Mouse (Mus musculus) layer of hippocampus, adult 2 months (tissue): ENCODE results near the gene Krtap28-13. TPM values are rescaled to one million over a fixed set of nuclear protein-coding genes. Genes with fewer than 3 reads are reported as not detected.

Experiments used
- DNase-seq, 2 experiments: peaks; one replicate each; pipeline ENCODE4 v3.0.0; 2022; ENCODE audit warnings: low spot score in 2 of 2
- H3K27ac ChIP-seq: fragments of 200-600 bp; 2 replicates; pipeline ENCODE4 v1.8.1; 2022
- H3K4me3 ChIP-seq: fragments of 200-600 bp; 2 replicates; pipeline ENCODE4 v1.8.1; 2022; ENCODE audit warnings: mild to moderate bottlenecking
- CTCF ChIP-seq: fragments of 200-600 bp; conservative IDR thresholded peaks from 2 replicates; pipeline ENCODE4 v1.8.1; 2022; ENCODE audit warnings: antibody characterized with exemption, mild to moderate bottlenecking, moderate library complexity
- total RNA-seq, 2 experiments: library from RNA; stranded (reverse); gene quantifications; 2 replicates each; pipeline ENCODE4 v1.2.3; 2021

The Krtap28-13 gene
- total RNA-seq, 2 experiments from 2014 or later: not detected

DNA sequence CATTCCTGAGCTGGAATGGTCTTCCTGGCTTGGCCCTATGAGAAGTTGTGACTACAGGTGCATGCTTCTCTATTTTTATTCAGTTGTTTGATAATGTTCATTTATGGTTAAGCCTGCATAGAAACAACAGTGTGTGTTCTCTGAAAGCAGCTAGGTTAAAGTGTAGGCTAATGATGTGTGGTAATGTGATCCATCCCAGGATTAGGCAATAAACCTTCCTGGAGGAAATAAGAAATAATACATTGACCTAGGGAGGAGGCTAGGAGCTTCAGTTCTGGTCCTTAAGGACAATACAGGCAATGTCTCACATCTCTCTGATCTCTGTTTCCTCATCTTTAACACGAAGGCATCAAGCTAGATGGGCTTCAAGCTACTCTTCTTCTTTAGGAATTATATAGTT lies 44.7 kb downstream of the Krtap28-13 start:
- Histone ChIP-seq H3K27ac (no peak overlapping the region), H3K4me3 (no peak overlapping the region)
- no peak for DNase-seq
- no peak for TF ChIP-seq CTCF

GRCm38 (mm10) chr1:83107410-83107978 lies 46.8 kb downstream of the Krtap28-13 start:
- DNase-seq: no peak
- no peak overlapping the region for H3K4me3 ChIP-seq
- H3K27ac ChIP-seq: no peak overlapping the region
- TF ChIP-seq CTCF: no peak

- no peak for TF ChIP-seq CTCF
- H3K4me3 ChIP-seq: no peak overlapping the region
- no peak for DNase-seq
- no peak overlapping the region for H3K27ac ChIP-seq
These were observed 50.3 kb downstream of the Krtap28-13 start for GRCm38 (mm10) chr1:83110992-83111391.

Other genes with a start within 250 kb of the Krtap28-13 start
- gene Agfg1, start 221.4 kb upstream of the Krtap28-13 start, total RNA-seq: 10 to 100 TPM; 68.9 TPM
- gene A030005L19Rik, start 147.6 kb upstream of the Krtap28-13 start, total RNA-seq: 1 to 10 TPM in 1 of 2 experiments, under 1 TPM in 1; 0.47 to 1.3 TPM
- not detected for gene A030014E15Rik, start 136.0 kb upstream of the Krtap28-13 start, total RNA-seq
- not detected for gene Gm6217, start 129.5 kb upstream of the Krtap28-13 start, total RNA-seq
- gene A030003K21Rik, start 117.5 kb upstream of the Krtap28-13 start, total RNA-seq: not detected
- not detected for gene Gm7544, start 104.9 kb upstream of the Krtap28-13 start, total RNA-seq
- gene Gm47955, start 100.6 kb upstream of the Krtap28-13 start, total RNA-seq: not detected
- not detected for gene Gm47959, start 60.4 kb upstream of the Krtap28-13 start, total RNA-seq
- 1 to 10 TPM; 3.1 to 3.2 TPM for gene Slc19a3, start 22.5 kb upstream of the Krtap28-13 start, total RNA-seq
- not detected for gene Krtap28-10, start 18.4 kb upstream of the Krtap28-13 start, total RNA-seq
- gene Gm47969, start 16.0 kb upstream of the Krtap28-13 start, total RNA-seq: not detected
- not detected for gene A030005K14Rik, start 1.6 kb upstream of the Krtap28-13 start, total RNA-seq
- gene Ccl20, start 55.8 kb downstream of the Krtap28-13 start, total RNA-seq: not detected
- 1 to 10 TPM in 1 of 2 experiments, under 1 TPM in 1; 0.49 to 1.2 TPM for gene Daw1, start 98.8 kb downstream of the Krtap28-13 start, total RNA-seq